Mouse (Mus musculus): ENCODE results near the gene Rbfox1.

DNA sequence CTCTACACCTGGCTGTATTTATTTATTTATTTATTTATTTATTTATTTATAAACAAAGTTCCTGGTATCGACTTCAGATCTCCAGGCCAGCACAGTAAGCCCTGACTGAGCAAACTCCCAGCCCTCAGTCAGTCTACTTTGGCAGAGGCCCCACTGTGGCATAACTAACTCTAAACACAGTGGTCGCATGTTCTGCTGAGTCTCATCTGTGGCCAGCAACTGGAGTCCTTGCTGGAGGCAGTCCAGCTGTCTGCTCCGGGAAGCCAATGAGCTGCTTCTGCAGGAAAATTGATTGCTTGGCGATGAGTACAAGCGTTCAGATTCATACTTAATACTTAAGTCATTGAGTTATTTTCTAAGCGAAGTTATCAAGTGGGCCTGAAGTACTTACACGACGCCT lies 598.5 kb downstream of the Rbfox1 start:
- TF ChIP-seq USF1 (IDR thresholded peaks at IDR 0.05; ENCODE audit: low read depth) = no peak
- no peak for TF ChIP-seq MYOG (IDR thresholded peaks at IDR 0.05; ENCODE audit: control insufficient read depth, extremely low read depth, insufficient read length)
- no peak for TF ChIP-seq CTCF (IDR thresholded peaks at IDR 0.05; ENCODE audit: control insufficient read depth, insufficient read depth, insufficient read length)
- no peak for TF ChIP-seq CEBPB (IDR thresholded peaks at IDR 0.05; ENCODE audit: low read depth)

Measured in C2C12 (cell line).